Mouse (Mus musculus) hindbrain, embryonic 14.5 days (tissue): ENCODE data around the gene Gm20777. TPM values are rescaled to one million over a fixed set of nuclear protein-coding genes. Genes with fewer than 3 reads are reported as not detected.
"Not testable (repeated sequence)": the region's sequence is repeated elsewhere in the genome, so short reads cannot be mapped to it uniquely, and the experiment has no call there.

Source experiments
- ATAC-seq: fragments of 200-750 bp; cut with Nextera tagmentation; 2 replicates; pipeline ENCODE4 v1.8.0; 2017; ENCODE audit warnings: moderate number of reproducible peaks, mild to moderate bottlenecking, moderate TSS enrichment, moderate library complexity; ENCODE audit not compliant: low FRiP score
- DNase-seq: peaks from one replicate; pipeline ENCODE4 v3.0.0-alpha.2; 2015; ENCODE audit warnings: low spot score
- H3K27ac ChIP-seq: fragments of 300-500 bp; sonication (generic); 2 replicates; pipeline ENCODE4 v1.5.1; 2014; ENCODE audit warnings: mild to moderate bottlenecking, moderate library complexity
- H3K27me3 ChIP-seq: fragments of 300-500 bp; sonication (generic); 2 replicates; pipeline ENCODE4 v1.6.1; 2014; ENCODE audit warnings: mild to moderate bottlenecking, low read length, mixed read lengths; ENCODE audit not compliant: control insufficient read depth, insufficient read depth
- H3K36me3 ChIP-seq: fragments of 300-500 bp; sonication (generic); replicated peaks from 2 replicates; pipeline ENCODE4 v1.6.1; 2014; ENCODE audit not compliant: control insufficient read depth, insufficient read depth
- H3K4me1 ChIP-seq: fragments of 300-500 bp; sonication (generic); replicated peaks from 2 replicates; pipeline ENCODE4 v1.6.1; 2014; ENCODE audit warnings: antibody characterized with exemption, low read length, mixed read lengths; ENCODE audit not compliant: control insufficient read depth, insufficient read depth
- H3K4me2 ChIP-seq: fragments of 300-500 bp; sonication (generic); replicated peaks from 2 replicates; pipeline ENCODE4 v1.6.1; 2014; ENCODE audit warnings: mild to moderate bottlenecking, moderate library complexity
- H3K4me3 ChIP-seq: fragments of 300-500 bp; sonication (generic); replicated peaks from 2 replicates; pipeline ENCODE4 v1.5.1; 2014; ENCODE audit warnings: mild to moderate bottlenecking, low read length
- H3K9ac ChIP-seq: fragments of 300-500 bp; sonication (generic); 2 replicates; pipeline ENCODE4 v1.6.1; 2014
- H3K9me3 ChIP-seq: fragments of 300-500 bp; sonication (generic); 2 replicates; pipeline ENCODE4 v1.6.1; 2016; ENCODE audit warnings: low read length; ENCODE audit not compliant: control insufficient read depth
- WGBS: fragments of 180-500 bp; shearing (Covaris S2); extraction: QIAGEN DNeasy Blood & Tissue Kit; methylation state at CpG from one replicate; pipeline ENCODE4 v1.1.7; 2014; 5-methylcytosine and 5-hydroxymethylcytosine counted together
- polyA plus RNA-seq: library from polyadenylated mRNA; unstranded; fragments of >200 nt; fragmentation: Nextera tagmentation; extraction: Ambion mirVana; gene quantifications from 2 replicates; pipeline ENCODE4 v1.2.1, GENCODE M21; 2014

Gm20777 gene
- polyA plus RNA-seq, result not detected in 2 replicates

- not testable (repeated sequence) for ATAC-seq, DNase-seq, H3K4me2 ChIP-seq
Observed at GRCm38 (mm10) chrY:10752350-10752749, at the start of gene Gm20777. Gene Gm20777 (minus strand): TSS chrY:10752450.

GRCm38 (mm10) chrY:10709551-10709950 is 42.7 kb downstream of the Gm20777 start:
- H3K36me3 ChIP-seq, DNase-seq, H3K4me3 ChIP-seq, H3K4me1 ChIP-seq, H3K4me2 ChIP-seq, H3K27me3 ChIP-seq, H3K9me3 ChIP-seq, ATAC-seq, H3K27ac ChIP-seq, H3K9ac ChIP-seq: not testable (repeated sequence)
- WGBS, result 60% methylated on average over 1 of the region's 5 CpGs

More at GRCm38 (mm10) chrY:10752350-10752749, at the start of gene Gm20777:
- H3K4me3 ChIP-seq, H3K36me3 ChIP-seq, H3K9me3 ChIP-seq, H3K27me3 ChIP-seq, H3K4me1 ChIP-seq, H3K27ac ChIP-seq, H3K9ac ChIP-seq: not testable (repeated sequence)

GRCm38 (mm10) chrY:10708761-10709160 is 43.5 kb downstream of the Gm20777 start:
- H3K27me3 ChIP-seq, H3K9me3 ChIP-seq, H3K4me1 ChIP-seq, H3K36me3 ChIP-seq, H3K27ac ChIP-seq, DNase-seq, ATAC-seq, H3K9ac ChIP-seq, H3K4me3 ChIP-seq, H3K4me2 ChIP-seq: not testable (repeated sequence)
- 97% methylated on average over 27 of the region's 30 CpGs for WGBS

- DNase-seq, ATAC-seq, H3K27me3 ChIP-seq, H3K4me1 ChIP-seq, H3K9me3 ChIP-seq, H3K4me2 ChIP-seq, H3K4me3 ChIP-seq, H3K27ac ChIP-seq, H3K9ac ChIP-seq, H3K36me3 ChIP-seq: not testable (repeated sequence)
- 90% methylated on average over 16 of the region's 16 CpGs for WGBS
Observed at GRCm38 (mm10) chrY:10708226-10708625, 44.0 kb downstream of the Gm20777 start.

GRCm38 (mm10) chrY:10706686-10707085 is 45.6 kb downstream of the Gm20777 start:
- H3K4me2 ChIP-seq, H3K36me3 ChIP-seq, ATAC-seq, H3K27ac ChIP-seq, H3K9ac ChIP-seq, H3K9me3 ChIP-seq, H3K4me3 ChIP-seq, H3K4me1 ChIP-seq, DNase-seq, H3K27me3 ChIP-seq: not testable (repeated sequence)
- WGBS, result 100% methylated on average over 5 of the region's 7 CpGs

Other genes starting within 250 kb of the Gm20777 start
- not detected in 2 replicates for gene Gm20737, start 216.4 kb downstream of the Gm20777 start, polyA plus RNA-seq
- gene Gm21775, start 199.0 kb downstream of the Gm20777 start, polyA plus RNA-seq, result not detected in 2 replicates
- gene Gm21900, start 136.1 kb downstream of the Gm20777 start, polyA plus RNA-seq, result not detected in 2 replicates